Mouse (Mus musculus) lung, postnatal 36 days (tissue): ENCODE measurements around the gene Calu.
"Not testable (repeated sequence)": the region's sequence is repeated elsewhere in the genome, so short reads cannot be mapped to it uniquely, and the experiment has no call there.

Source experiments
- DNase-seq: peaks from one replicate; pipeline ENCODE4 v3.0.0; 2022; ENCODE audit warnings: mixed read lengths

The Calu gene

DNA sequence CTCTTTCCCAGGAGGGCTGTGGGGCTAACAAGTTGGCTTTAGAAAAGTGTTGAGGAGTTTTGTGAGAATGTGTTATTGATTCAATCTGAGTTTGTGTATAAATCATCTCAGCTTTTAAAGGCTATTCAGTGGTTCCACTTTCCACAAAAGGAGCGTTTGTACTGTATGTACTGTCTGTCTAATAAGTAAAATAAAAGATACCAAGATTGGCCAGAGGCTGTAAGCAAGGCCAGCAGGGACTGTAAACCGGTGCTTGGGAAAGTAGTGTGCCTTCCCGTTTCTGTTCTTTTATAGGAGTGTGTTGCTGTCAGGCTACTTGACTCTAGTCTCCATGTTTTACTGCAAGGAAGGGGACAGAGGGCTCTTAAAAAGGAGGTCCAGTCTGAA is 15.3 kb downstream of the Calu start:
- no peak for DNase-seq

GRCm38 (mm10) chr6:29365277-29365676 is 17.4 kb downstream of the Calu start:
- no peak for DNase-seq

- DNase-seq, result no peak
These were observed 29.5 kb downstream of the Calu start for GRCm38 (mm10) chr6:29377386-29377785.

DNA sequence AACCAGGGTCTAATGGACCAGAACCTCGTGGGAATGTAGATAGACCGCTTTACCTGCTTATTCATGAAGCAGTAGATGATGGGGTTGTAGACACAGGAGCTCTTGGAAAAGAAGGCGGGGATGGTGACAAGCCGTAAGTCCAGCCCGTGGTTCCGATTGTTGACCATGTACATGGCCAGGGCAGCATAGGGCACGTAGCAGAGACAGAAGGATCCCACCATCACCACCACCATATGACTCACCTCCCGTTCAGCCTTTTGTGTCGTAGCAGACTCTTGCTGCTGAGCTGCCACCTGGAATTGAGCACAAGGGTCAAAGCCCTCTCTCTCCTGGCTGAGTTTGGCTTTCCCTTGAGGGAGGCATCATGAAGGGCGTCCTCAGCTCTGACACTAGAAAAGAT is 30.8 kb downstream of the Calu start:
- no peak for DNase-seq

GRCm38 (mm10) chr6:29379954-29380353 is 32.1 kb downstream of the Calu start:
- no peak for DNase-seq

- DNase-seq, result no peak
These were observed 34.6 kb downstream of the Calu start for GRCm38 (mm10) chr6:29382442-29382841.

GRCm38 (mm10) chr6:29388052-29388518 is 40.2 kb downstream of the Calu start, which contains the start of gene Opn1sw:
Opn1sw (minus strand) TSS chr6:29388468.
- peak; percentile 16 for DNase-seq

- DNase-seq, result peak; percentile 94
These were observed 40.8 kb downstream of the Calu start for GRCm38 (mm10) chr6:29388606-29389080.

DNA sequence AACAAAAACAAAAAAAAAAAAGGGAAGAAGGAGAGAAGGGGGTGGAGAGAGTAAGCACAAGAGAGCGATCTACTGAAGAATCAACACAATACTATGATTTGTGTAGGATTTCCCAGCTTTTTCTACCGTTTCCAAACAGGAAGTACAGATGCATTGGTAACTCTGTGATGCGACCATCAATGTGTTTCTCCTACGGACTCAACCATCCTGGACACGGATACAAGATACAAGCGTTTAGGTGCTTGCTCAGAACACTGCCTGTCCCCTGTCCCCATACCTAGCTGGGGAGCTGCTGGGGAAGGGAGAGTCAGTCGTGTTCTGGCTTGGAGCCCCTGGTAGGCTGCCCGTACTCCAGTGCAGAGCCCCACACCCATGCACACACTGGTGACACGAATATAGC is 41.6 kb downstream of the Calu start:
- no peak for DNase-seq

DNA sequence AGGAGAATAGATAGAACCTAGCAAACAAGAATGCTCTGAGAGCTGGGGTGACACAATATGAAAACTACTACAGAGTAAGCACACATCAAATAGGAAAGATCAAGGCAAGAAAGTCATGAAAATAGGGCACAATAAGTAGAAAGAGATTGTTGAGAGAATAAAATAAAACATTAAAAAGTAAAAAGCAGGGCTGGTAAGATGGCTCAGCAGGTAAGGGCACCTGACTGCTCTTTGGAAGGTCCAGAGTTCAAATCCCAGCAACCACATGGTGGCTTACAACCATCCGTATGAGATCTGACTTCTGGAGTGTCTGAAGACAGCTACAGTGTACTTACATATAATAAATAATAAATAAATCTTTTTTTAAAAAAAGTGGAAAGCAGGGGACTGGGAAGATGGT is 42.6 kb downstream of the Calu start:
- not testable (repeated sequence) for DNase-seq

DNA sequence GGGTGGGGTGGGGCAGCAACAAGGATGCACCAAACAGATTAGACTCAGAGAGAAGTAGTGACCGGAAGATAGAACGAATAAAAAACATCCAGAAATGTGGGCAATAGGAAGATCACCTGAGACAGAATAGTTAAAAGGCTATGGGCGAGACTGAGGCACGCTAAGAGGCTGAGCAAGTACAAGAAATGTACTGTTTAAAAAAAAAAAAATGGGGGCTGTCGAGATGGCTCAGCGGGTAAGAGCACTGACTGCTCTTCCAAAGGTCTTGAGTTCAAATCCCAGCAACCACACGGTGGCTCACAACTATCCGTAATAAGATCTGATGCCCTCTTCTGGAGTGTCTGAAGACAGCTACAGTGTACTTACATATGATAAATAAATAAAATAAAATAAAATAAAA is 43.4 kb downstream of the Calu start:
- DNase-seq, result not testable (repeated sequence)

DNA sequence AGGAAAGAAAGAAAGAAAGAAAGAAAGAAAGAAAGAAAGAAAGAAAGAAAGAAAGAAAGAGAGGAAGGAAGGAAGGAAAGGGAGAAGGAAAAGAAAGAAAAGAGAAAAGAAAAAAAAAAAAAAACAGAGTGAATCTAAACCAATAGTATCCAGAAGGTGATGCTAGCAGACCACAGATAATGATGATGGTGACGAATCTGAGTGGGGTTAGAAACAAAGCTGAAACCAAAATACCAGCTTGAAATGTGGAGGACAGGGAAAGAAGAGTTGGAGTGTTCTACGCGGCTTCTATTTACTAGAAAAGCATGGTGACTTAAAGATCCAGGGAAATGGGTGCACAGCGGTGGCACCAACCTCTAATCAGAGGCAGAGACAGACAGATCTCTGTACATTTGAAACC is 43.9 kb downstream of the Calu start:
- no peak for DNase-seq

- no peak for DNase-seq
These were observed 46.4 kb downstream of the Calu start for GRCm38 (mm10) chr6:29394286-29394685.

- peak; percentile 81 for DNase-seq
These were observed 48.2 kb downstream of the Calu start, which contains the start of gene Ccdc136 for GRCm38 (mm10) chr6:29395910-29396713. Ccdc136 (plus strand) TSS chr6:29396309.

- DNase-seq, result no peak
These were observed 49.1 kb downstream of the Calu start for GRCm38 (mm10) chr6:29396714-29397540.

DNA sequence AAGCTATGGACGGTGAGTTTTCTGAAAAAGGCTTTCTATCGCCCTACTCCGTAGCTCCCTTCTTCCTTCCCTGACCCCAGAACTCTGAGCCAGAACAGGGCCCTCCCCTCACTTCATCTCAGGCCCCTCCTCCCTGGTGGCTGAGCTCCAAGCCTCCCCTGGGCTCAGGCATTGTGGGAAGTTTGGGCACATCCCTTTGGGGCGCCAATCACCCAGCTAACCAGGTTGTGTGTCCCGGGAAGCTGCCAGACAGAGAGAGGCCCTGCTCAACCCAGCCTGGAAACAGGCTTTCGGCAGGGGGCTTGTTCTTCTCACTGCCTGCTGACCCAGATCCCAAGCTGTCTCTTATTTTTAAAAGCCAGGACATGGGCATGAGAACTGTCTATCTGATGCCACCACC is 49.7 kb downstream of the Calu start:
- DNase-seq, result no peak

GRCm38 (mm10) chr6:29399851-29400250 is 52.0 kb downstream of the Calu start:
- DNase-seq, result no peak

GRCm38 (mm10) chr6:29402693-29403342 is 54.9 kb downstream of the Calu start:
- DNase-seq, result peak; percentile 12

GRCm38 (mm10) chr6:29406412-29406811 is 58.5 kb downstream of the Calu start:
- no peak for DNase-seq

- no peak for DNase-seq
These were observed 67.6 kb downstream of the Calu start for GRCm38 (mm10) chr6:29415446-29415845.

GRCm38 (mm10) chr6:29420596-29420995 is 72.7 kb downstream of the Calu start:
- no peak for DNase-seq

- no peak for DNase-seq
These were observed 77.2 kb downstream of the Calu start for GRCm38 (mm10) chr6:29425118-29425517.

DNA sequence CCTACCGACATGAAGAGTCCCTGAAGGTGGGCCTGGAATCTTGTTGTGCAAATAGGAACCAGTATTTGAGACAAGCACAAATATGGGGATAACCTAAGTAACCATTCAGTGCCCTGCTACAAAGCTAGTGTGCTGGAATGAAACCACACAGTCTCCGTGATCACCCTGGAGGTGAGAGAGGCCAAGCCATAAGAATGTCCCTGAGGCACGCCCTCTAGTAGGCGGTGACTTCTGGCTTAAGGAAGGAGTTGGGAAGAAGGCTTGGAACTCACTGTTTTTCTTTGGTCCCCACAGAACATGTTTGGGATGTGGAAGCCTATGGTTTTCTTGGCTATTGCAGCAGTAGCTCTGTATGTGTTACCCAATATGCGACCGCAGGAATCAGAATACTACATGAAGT is 78.5 kb downstream of the Calu start:
- DNase-seq, result no peak
